In the genomic region with DNA sequence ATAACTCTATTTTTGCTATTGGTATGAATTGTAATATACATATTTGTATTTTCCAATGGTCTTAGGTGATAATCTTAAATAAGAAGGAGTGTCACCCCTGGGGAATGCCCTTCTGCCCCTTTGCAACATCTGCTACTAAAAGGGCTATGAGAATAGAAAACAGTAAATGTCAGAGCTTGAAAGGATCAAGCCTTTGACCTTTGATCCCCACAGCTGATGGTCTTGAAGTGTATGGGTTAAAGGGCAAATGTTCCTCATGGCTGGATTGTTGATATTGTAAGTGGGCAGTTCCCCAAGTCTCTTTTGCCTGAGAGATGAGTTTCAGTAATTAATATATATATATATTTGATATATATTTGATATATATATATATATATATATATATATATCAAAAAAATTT, we compare ENCODE assay signal across 23 mouse cellular contexts. TPM values are rescaled to one million over a fixed set of nuclear protein-coding genes. Genes with fewer than 3 reads are reported as not detected.
"Had no signal": no experiment of that assay in that cellular context is flagged by ENCODE, and none has a peak within 500 bp of the region (broad histone marks: within the 10 kb centered on the region; RNA-seq: fewer than 3 reads in every experiment).

No protein-coding gene starts in this region.

- H3K36me3 ChIP-seq: kidney, embryonic 15.5 days; liver, embryonic 13.5 days; midbrain, embryonic 12.5 days; midbrain, embryonic 15.5 days had no signal

- H3K27ac ChIP-seq: kidney, embryonic 15.5 days; left cerebral cortex, adult 2 months; liver, embryonic 13.5 days; macrophage; midbrain, embryonic 12.5 days; midbrain, embryonic 15.5 days; stomach, postnatal 0 days had no signal

- H3K4me3 ChIP-seq: kidney, embryonic 15.5 days; left cerebral cortex, adult 2 months; liver, embryonic 13.5 days; midbrain, embryonic 12.5 days; midbrain, embryonic 15.5 days had no signal

- H3K4me1 ChIP-seq: kidney, embryonic 15.5 days; liver, embryonic 13.5 days; midbrain, embryonic 12.5 days; midbrain, embryonic 15.5 days had no signal

- DNase-seq: kidney, adult 8-10 months; kidney, postnatal 10 days; layer of hippocampus, postnatal 36 days; liver, embryonic 13.5 days; lung, adult 2 months; lung, postnatal 14 days; right cerebral cortex, postnatal 14 days; right cerebral cortex, postnatal 4 days; thymus, adult 2 months; thymus, postnatal 14 days; thymus, postnatal 4 days had no signal

- H3K27me3 ChIP-seq: kidney, embryonic 15.5 days; liver, embryonic 13.5 days; midbrain, embryonic 12.5 days; midbrain, embryonic 15.5 days had no signal

RNA-seq across cellular contexts. Expression of a gene that starts 47.7 kb away (rescaled TPM):
- polyA plus RNA-seq: limb, embryonic 11.5 days; liver, adult 2 months; liver, embryonic 13.5 days; liver, embryonic 16.5 days; lung, embryonic 16.5 days; macrophage; midbrain, embryonic 12.5 days; midbrain, embryonic 15.5 days; neural tube, embryonic 14.5 days; stomach, embryonic 14.5 days; stomach, postnatal 0 days; thymus, adult 2 months had no signal
